Mouse (Mus musculus) myocyte (in vitro differentiated cells): ENCODE measurements around the gene 1110008L16Rik. TPM values are rescaled to one million over a fixed set of nuclear protein-coding genes. Genes with fewer than 3 reads are reported as not detected.
A peak's percentile ranks its signal among the peaks of the same experiment; 100 is the strongest.

Experiments used
- H3K27me3 ChIP-seq: one replicate; pipeline ENCODE4 v1.6.1; 2011; ENCODE audit not compliant: control insufficient read depth, insufficient read depth, insufficient read length
- H3K36me3 ChIP-seq: one replicate; pipeline ENCODE4 v1.6.1; 2011; ENCODE audit not compliant: control insufficient read depth, insufficient read depth
- H3K4me2 ChIP-seq: one replicate; pipeline ENCODE4 v1.6.1; 2011; ENCODE audit warnings: low read depth, control low read depth
- H3K4me3 ChIP-seq: one replicate; pipeline ENCODE4 v1.5.1; 2011; ENCODE audit warnings: mild to moderate bottlenecking, control low read depth, moderate library complexity
- H3K79me2 ChIP-seq: one replicate; pipeline ENCODE4 v1.6.1; 2011; ENCODE audit not compliant: control insufficient read depth, insufficient read depth
- H3ac ChIP-seq: one replicate; pipeline ENCODE4 v1.6.1; 2011; ENCODE audit not compliant: control insufficient read depth, insufficient read length
- CEBPB ChIP-seq: IDR thresholded peaks from 2 replicates; pipeline ENCODE4 v1.6.1; 2011; ENCODE audit warnings: mild to moderate bottlenecking, moderate library complexity; ENCODE audit not compliant: poor library complexity, insufficient read depth, severe bottlenecking
- E2F4 ChIP-seq: IDR thresholded peaks from one replicate; pipeline ENCODE4 v1.6.1; 2011; ENCODE audit warnings: mild to moderate bottlenecking, control low read depth, moderate library complexity; ENCODE audit not compliant: insufficient read depth
- MAX ChIP-seq: IDR thresholded peaks from one replicate; pipeline ENCODE4 v1.6.1; 2011; ENCODE audit warnings: low read depth, mild to moderate bottlenecking, control low read depth
- MYOD1 ChIP-seq, 3 experiments: IDR thresholded peaks; one replicate each; pipeline ENCODE4 v1.6.1; 2011; ENCODE audit warnings: control low read depth in 2 of 3, low read depth in 2 of 3, mild to moderate bottlenecking in 2 of 3, moderate library complexity in 1 of 3; ENCODE audit not compliant: insufficient read length in 2 of 3, control insufficient read depth in 1 of 3
- MYOG ChIP-seq, 3 experiments: IDR thresholded peaks; one replicate each; pipeline ENCODE4 v1.6.1; 2011; ENCODE audit warnings: control low read depth in 2 of 3, low read depth in 2 of 3, mild to moderate bottlenecking in 2 of 3; ENCODE audit not compliant: insufficient read length in 2 of 3, control insufficient read depth in 1 of 3, insufficient read depth in 1 of 3
- POLR2A ChIP-seq: IDR thresholded peaks from one replicate; pipeline ENCODE4 v1.6.1; 2011; ENCODE audit warnings: low read depth, mild to moderate bottlenecking, control low read depth, moderate library complexity; ENCODE audit not compliant: insufficient read length
- POLR2AphosphoS2 ChIP-seq: IDR thresholded peaks from one replicate; pipeline ENCODE4 v1.6.1; 2011; ENCODE audit warnings: low read depth, control low read depth; ENCODE audit not compliant: insufficient read length
- REST ChIP-seq: IDR thresholded peaks from one replicate; pipeline ENCODE4 v1.6.1; 2011; ENCODE audit warnings: mild to moderate bottlenecking, control low read depth, moderate library complexity; ENCODE audit not compliant: insufficient read depth, insufficient read length
- SRF ChIP-seq: IDR thresholded peaks from one replicate; pipeline ENCODE4 v1.6.1; 2011; ENCODE audit warnings: low read depth; ENCODE audit not compliant: control insufficient read depth, insufficient read length
- TCF12 ChIP-seq: IDR thresholded peaks from one replicate; pipeline ENCODE4 v1.6.1; 2011; ENCODE audit warnings: mild to moderate bottlenecking, control low read depth; ENCODE audit not compliant: poor library complexity, insufficient read depth, severe bottlenecking
- TCF3 ChIP-seq: IDR thresholded peaks from one replicate; pipeline ENCODE4 v1.6.1; 2011; ENCODE audit warnings: low read depth, control low read depth; ENCODE audit not compliant: insufficient read length
- USF1 ChIP-seq: IDR thresholded peaks from one replicate; pipeline ENCODE4 v1.6.1; 2011; ENCODE audit warnings: low read depth, mild to moderate bottlenecking, control low read depth, moderate library complexity
- polyA plus RNA-seq: library from polyadenylated mRNA; unstranded; fragments of >200 nt; fragmentation: generic; extraction: Trizol; gene quantifications from one replicate; pipeline ENCODE4 v1.2.1, GENCODE M21; 2012; ENCODE audit warnings: missing spikeins

1110008L16Rik gene
- polyA plus RNA-seq, 1 experiment = 8.2 TPM

- no peaks in the 10 kb centered on the region for H3K27me3 ChIP-seq
- no peaks in the 10 kb centered on the region for H3K36me3 ChIP-seq
- H3K4me2 ChIP-seq = no peak overlapping the region
- TF ChIP-seq E2F4 (no peak), TCF12 (no peak), SRF (no peak), REST (no peak), USF1 (no peak), MAX (no peak), POLR2AphosphoS2 (no peak), CEBPB (no peak), POLR2A (no peak), MYOD1 (IDR thresholded peaks at IDR 0.05; ENCODE audit: control insufficient read depth in 1 of 3, insufficient read length in 2 of 3, low read depth in 2 of 3) (no peak), TCF3 (no peak), MYOG (IDR thresholded peaks at IDR 0.05; ENCODE audit: control insufficient read depth in 1 of 3, insufficient read depth in 1 of 3, insufficient read length in 2 of 3, low read depth in 2 of 3) (no peak)
- no peaks in the 10 kb centered on the region for H3K79me2 ChIP-seq
- H3K4me3 ChIP-seq = no peak overlapping the region
- H3ac ChIP-seq = no peak overlapping the region
Observed at GRCm38 (mm10) chr12:55387083-55387787, 87.9 kb downstream of the 1110008L16Rik start.

- H3K79me2 ChIP-seq = no peaks in the 10 kb centered on the region
- H3K27me3 ChIP-seq = no peaks in the 10 kb centered on the region
- H3K4me2 ChIP-seq = no peak overlapping the region
- no peak overlapping the region for H3ac ChIP-seq
- TF ChIP-seq MYOD1 (IDR thresholded peaks at IDR 0.05; ENCODE audit: control insufficient read depth in 1 of 3, insufficient read length in 2 of 3, low read depth in 2 of 3) = no peak
- no peak for TF ChIP-seq TCF3
- TF ChIP-seq MYOG (IDR thresholded peaks at IDR 0.05; ENCODE audit: control insufficient read depth in 1 of 3, insufficient read depth in 1 of 3, insufficient read length in 2 of 3, low read depth in 2 of 3) = no peak
- TF ChIP-seq SRF = no peak
- no peak for TF ChIP-seq REST
- no peak for TF ChIP-seq POLR2AphosphoS2
- TF ChIP-seq E2F4 = no peak
- no peak for TF ChIP-seq TCF12
- TF ChIP-seq CEBPB = no peak
- no peak for TF ChIP-seq MAX
- no peak for TF ChIP-seq USF1
- TF ChIP-seq POLR2A = no peak
- H3K4me3 ChIP-seq = no peak overlapping the region
- H3K36me3 ChIP-seq = no peaks in the 10 kb centered on the region
Observed at GRCm38 (mm10) chr12:55387788-55388465, 88.5 kb downstream of the 1110008L16Rik start.

- no peaks in the 10 kb centered on the region for H3K27me3 ChIP-seq
- TF ChIP-seq MYOD1 (IDR thresholded peaks at IDR 0.05; ENCODE audit: control insufficient read depth in 1 of 3, insufficient read length in 2 of 3, low read depth in 2 of 3) = peak in 2 of 3 experiments; percentile 54 to 77
- no peak for TF ChIP-seq CEBPB
- no peak overlapping the region for H3K4me3 ChIP-seq
- H3ac ChIP-seq = no peak overlapping the region
- H3K79me2 ChIP-seq = no peaks in the 10 kb centered on the region
- H3K4me2 ChIP-seq = no peak overlapping the region
- no peaks in the 10 kb centered on the region for H3K36me3 ChIP-seq
Observed at GRCm38 (mm10) chr12:55388478-55388877, 89.1 kb downstream of the 1110008L16Rik start.

GRCm38 (mm10) chr12:55389132-55390081 is 90.0 kb downstream of the 1110008L16Rik start:
- TF ChIP-seq MAX (no peak), MYOG (IDR thresholded peaks at IDR 0.05; ENCODE audit: control insufficient read depth in 1 of 3, insufficient read depth in 1 of 3, insufficient read length in 2 of 3, low read depth in 2 of 3) (no peak), TCF3 (no peak), CEBPB (no peak), POLR2A (no peak), TCF12 (no peak), POLR2AphosphoS2 (no peak), REST (no peak), MYOD1 (IDR thresholded peaks at IDR 0.05; ENCODE audit: control insufficient read depth in 1 of 3, insufficient read length in 2 of 3, low read depth in 2 of 3) (no peak), SRF (no peak)
- Histone ChIP-seq H3K36me3 (no peaks in the 10 kb centered on the region), H3K79me2 (no peaks in the 10 kb centered on the region), H3K4me2 (no peak overlapping the region), H3K27me3 (no peaks in the 10 kb centered on the region), H3K4me3 (no peak overlapping the region), H3ac (no peak overlapping the region)
